Mouse (Mus musculus) CH12.LX (cell line): ENCODE measurements around the gene Rragc. TPM values are rescaled to one million over a fixed set of nuclear protein-coding genes. Genes with fewer than 3 reads are reported as not detected.

Experiments used
- DNase-seq: peaks from one replicate; pipeline ENCODE4 v3.0.0-alpha.2; 2013; ENCODE audit errors: extremely low read depth
- H3K27ac ChIP-seq: 2 replicates; pipeline ENCODE4 v1.5.1; 2012; ENCODE audit warnings: low read depth, mild to moderate bottlenecking, control low read depth, moderate library complexity; ENCODE audit not compliant: insufficient read depth
- H3K27me3 ChIP-seq: replicated peaks from 2 replicates; pipeline ENCODE3; 2012; ENCODE audit warnings: inconsistent platforms
- H3K36me3 ChIP-seq, 2 experiments: replicated peaks in 1 of 2; 2 replicates each; pipeline versions ENCODE3 to v1.6.1; 2012; ENCODE audit warnings: inconsistent platforms in 1 of 2, low read length in 1 of 2, mild to moderate bottlenecking in 1 of 2, mixed read lengths in 1 of 2, moderate library complexity in 1 of 2; ENCODE audit not compliant: control insufficient read depth in 1 of 2, insufficient read depth in 1 of 2
- H3K4me1 ChIP-seq, 2 experiments: 2 replicates each; pipeline ENCODE4 v1.6.1; 2012; ENCODE audit warnings: inconsistent platforms in 1 of 2, moderate library complexity in 1 of 2; ENCODE audit not compliant: insufficient read depth in 2 of 2, control insufficient read depth in 1 of 2
- H3K4me2 ChIP-seq: 2 replicates; pipeline ENCODE4 v1.6.1; 2012; ENCODE audit warnings: low read depth, mild to moderate bottlenecking, control low read depth; ENCODE audit not compliant: poor library complexity, insufficient read depth, severe bottlenecking
- H3K4me3 ChIP-seq, 3 experiments: fragments of 150-350 bp in 1 of 3; sonication (generic) in 1 of 3; replicated peaks in 1 of 3; 2 replicates each; pipeline versions ENCODE3 to v1.5.1; 2011 to 2012; ENCODE audit warnings: low read depth in 2 of 3, low read length in 2 of 3, mild to moderate bottlenecking in 2 of 3, moderate library complexity in 2 of 3, control low read depth in 1 of 3, improper control_type of control experiment in 1 of 3, inconsistent platforms in 1 of 3, mixed read lengths in 1 of 3; ENCODE audit not compliant: poor library complexity in 1 of 3
- H3K79me2 ChIP-seq: replicated peaks from 2 replicates; pipeline ENCODE4 v1.6.1; 2012; ENCODE audit warnings: mild to moderate bottlenecking, moderate library complexity; ENCODE audit not compliant: control insufficient read depth, poor library complexity, insufficient read depth, severe bottlenecking; ENCODE audit errors: extremely low read depth
- H3K9ac ChIP-seq: 2 replicates; pipeline ENCODE4 v1.6.1; 2012; ENCODE audit warnings: low read depth, mild to moderate bottlenecking, control low read depth, moderate library complexity; ENCODE audit not compliant: insufficient read depth
- H3K9me3 ChIP-seq: replicated peaks from 2 replicates; pipeline ENCODE3; 2012; ENCODE audit warnings: low read length, inconsistent platforms, mixed read lengths
- CHD1 ChIP-seq: IDR thresholded peaks from 2 replicates; pipeline ENCODE4 v1.6.1; 2012; ENCODE audit warnings: low read depth, low read length, improper control_type of control experiment, inconsistent platforms
- CTCF ChIP-seq, 2 experiments: IDR thresholded peaks in 1 of 2; conservative IDR thresholded peaks in 1 of 2; 2 replicates each; pipeline ENCODE4 v1.5.1; 2011 to 2012; ENCODE audit warnings: low read depth in 2 of 2, low read length in 2 of 2, improper control_type of control experiment in 1 of 2, inconsistent platforms in 1 of 2, mild to moderate bottlenecking in 1 of 2, moderate library complexity in 1 of 2
- E2F4 ChIP-seq: IDR thresholded peaks from 2 replicates; pipeline ENCODE4 v1.6.1; 2011; ENCODE audit warnings: low read depth, low read length, improper control_type of control experiment; ENCODE audit not compliant: insufficient replicate concordance
- ELF1 ChIP-seq: IDR thresholded peaks from 2 replicates; pipeline ENCODE4 v1.6.1; 2014; ENCODE audit warnings: low read depth, mild to moderate bottlenecking, inconsistent platforms, low read length, improper control_type of control experiment
- EP300 ChIP-seq: IDR thresholded peaks from 2 replicates; pipeline ENCODE4 v1.6.1; 2011; ENCODE audit warnings: low read length, improper control_type of control experiment
- ETS1 ChIP-seq: conservative IDR thresholded peaks from 2 replicates; pipeline ENCODE4 v1.6.1; 2012; ENCODE audit warnings: low read depth, mild to moderate bottlenecking, inconsistent platforms, low read length, improper control_type of control experiment, moderate library complexity
- GABPA ChIP-seq: IDR thresholded peaks from 2 replicates; pipeline ENCODE4 v1.6.1; 2012; ENCODE audit warnings: low read depth, low read length, improper control_type of control experiment, inconsistent platforms; ENCODE audit not compliant: insufficient replicate concordance
- JUN ChIP-seq: IDR thresholded peaks from 2 replicates; pipeline ENCODE4 v1.6.1; 2011; ENCODE audit warnings: low read depth, mild to moderate bottlenecking, low read length, improper control_type of control experiment, moderate library complexity; ENCODE audit not compliant: insufficient read depth
- JUND ChIP-seq: conservative IDR thresholded peaks from 2 replicates; pipeline ENCODE4 v1.6.1; 2011; ENCODE audit warnings: low read depth, low read length, improper control_type of control experiment
- MAFK ChIP-seq: IDR thresholded peaks from 2 replicates; pipeline ENCODE4 v1.6.1; 2011; ENCODE audit warnings: low read length, improper control_type of control experiment; ENCODE audit not compliant: insufficient replicate concordance
- MAX ChIP-seq: IDR thresholded peaks from 2 replicates; pipeline ENCODE4 v1.6.1; 2011; ENCODE audit warnings: low read length, improper control_type of control experiment
- MAZ ChIP-seq: IDR thresholded peaks from 2 replicates; pipeline ENCODE4 v1.6.1; 2012; ENCODE audit warnings: low read depth, mild to moderate bottlenecking, inconsistent platforms, low read length, improper control_type of control experiment, moderate library complexity
- MEF2A ChIP-seq: IDR thresholded peaks from 2 replicates; pipeline ENCODE4 v1.6.1; 2014; ENCODE audit warnings: low read depth, mild to moderate bottlenecking, inconsistent platforms, low read length, improper control_type of control experiment, borderline replicate concordance
- MXI1 ChIP-seq: IDR thresholded peaks from 2 replicates; pipeline ENCODE4 v1.6.1; 2011; ENCODE audit warnings: mild to moderate bottlenecking, low read depth, low read length, improper control_type of control experiment
- MYC ChIP-seq: IDR thresholded peaks from 2 replicates; pipeline ENCODE4 v1.6.1; 2011; ENCODE audit warnings: low read depth, mild to moderate bottlenecking, improper control_type of control experiment, low read length
- RAD21 ChIP-seq: IDR thresholded peaks from 2 replicates; pipeline ENCODE4 v1.6.1; 2011; ENCODE audit warnings: low read depth, mild to moderate bottlenecking, low read length, improper control_type of control experiment, moderate library complexity
- RCOR1 ChIP-seq: conservative IDR thresholded peaks from 2 replicates; pipeline ENCODE4 v1.6.1; 2012; ENCODE audit warnings: low read depth, mild to moderate bottlenecking, inconsistent platforms, low read length, improper control_type of control experiment
- SMC3 ChIP-seq: IDR thresholded peaks from 2 replicates; pipeline ENCODE4 v1.6.1; 2011; ENCODE audit warnings: low read depth, low read length, improper control_type of control experiment
- TCF12 ChIP-seq: IDR thresholded peaks from 2 replicates; pipeline ENCODE4 v1.6.1; 2014; ENCODE audit warnings: low read depth, mild to moderate bottlenecking, inconsistent platforms, low read length, improper control_type of control experiment
- UBTF ChIP-seq: IDR thresholded peaks from 2 replicates; pipeline ENCODE4 v1.6.1; 2012; ENCODE audit warnings: low read depth, mild to moderate bottlenecking, inconsistent platforms, low read length, improper control_type of control experiment, moderate library complexity
- USF1 ChIP-seq: IDR thresholded peaks from 2 replicates; pipeline ENCODE4 v1.6.1; 2014; ENCODE audit warnings: low read depth, mild to moderate bottlenecking, inconsistent platforms, low read length, improper control_type of control experiment
- USF2 ChIP-seq: conservative IDR thresholded peaks from 2 replicates; pipeline ENCODE4 v1.6.1; 2011; ENCODE audit warnings: low read depth, low read length, improper control_type of control experiment
- ZC3H11A ChIP-seq: IDR thresholded peaks from 2 replicates; pipeline ENCODE4 v1.6.1; 2012; ENCODE audit warnings: low read depth, mild to moderate bottlenecking, inconsistent platforms, low read length, improper control_type of control experiment
- ZKSCAN1 ChIP-seq: IDR thresholded peaks from 2 replicates; pipeline ENCODE4 v1.6.1; 2012; ENCODE audit warnings: low read depth, inconsistent platforms, low read length, improper control_type of control experiment, borderline replicate concordance
- ZMIZ1 ChIP-seq: IDR thresholded peaks from 2 replicates; pipeline ENCODE4 v1.6.1; 2012; ENCODE audit warnings: low read depth, mild to moderate bottlenecking, inconsistent platforms, low read length, improper control_type of control experiment
- dilution Hi-C: fragments of 300-500 bp; cut with MboI; formaldehyde crosslinking; loops from 2 replicates; pipeline ENCODE4 v1.14.3; 2020; ENCODE audit warnings: low sequenced_read_pairs; ENCODE audit not compliant: extremely low pct_unique_long_range_greater_than_20kb, extremely low pct_ligation_motif_present
- in situ Hi-C: fragments of 300-500 bp; cut with MboI; formaldehyde crosslinking; loops from 3 replicates; pipeline ENCODE4 v1.14.3; 2019; ENCODE audit warnings: low sequenced_read_pairs, low pct_ligation_motif_present, low pct_unique_long_range_greater_than_20kb, mixed read lengths
- polyA plus RNA-seq: library from polyadenylated mRNA; unstranded; fragments of >175 nt; gene quantifications from 2 replicates; pipeline ENCODE4 v1.2.1, GENCODE M21; 2012; ENCODE audit warnings: low read depth; ENCODE audit not compliant: insufficient read length
- total RNA-seq, 2 experiments: library from RNA; depleted of rRNA; stranded (reverse); fragments of 300-350 nt in 1 of 2; fragments of >200 nt in 1 of 2; gene quantifications; 2 replicates each; pipeline ENCODE4 v1.2.3; 2012 to 2014

Rragc gene
- total and polyA plus RNA-seq, 3 experiments, result 24.0 to 67.6 (median 49.1) TPM

DNA sequence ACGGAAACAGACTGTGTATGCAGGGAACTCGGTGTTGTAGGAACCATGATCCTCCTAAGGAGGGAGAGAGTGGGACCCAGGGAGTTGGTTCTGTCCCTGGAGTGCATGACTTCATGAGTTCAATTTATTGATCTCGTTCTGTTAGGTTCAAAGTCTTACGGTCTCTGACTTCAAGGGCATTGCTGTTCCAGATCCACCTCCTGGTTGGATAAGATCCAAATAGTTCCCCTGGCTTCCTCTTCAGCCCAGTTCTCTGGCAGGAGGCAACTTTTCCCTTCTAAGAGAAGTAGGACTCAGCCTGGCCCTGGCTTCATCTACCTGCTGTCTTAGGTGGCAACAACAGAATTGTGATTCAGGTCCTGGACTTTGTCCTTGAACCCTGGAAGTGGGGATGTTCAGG, 40.6 kb downstream of the Rragc start:
- no peak overlapping the region for H3K9ac ChIP-seq
- H3K36me3 ChIP-seq, result no peaks in the 10 kb centered on the region
- dilution Hi-C loops, result no loop called here
- no peak for TF ChIP-seq RAD21
- no peak for TF ChIP-seq MAZ
- TF ChIP-seq CHD1, result no peak
- TF ChIP-seq ZC3H11A, result no peak
- TF ChIP-seq MEF2A, result no peak
- no peak for TF ChIP-seq ELF1
- TF ChIP-seq USF1, result no peak
- no peak for TF ChIP-seq TCF12
- TF ChIP-seq MAX, result no peak
- no peak for TF ChIP-seq E2F4
- no peak for TF ChIP-seq RCOR1
- no peak for TF ChIP-seq UBTF
- no peak for TF ChIP-seq MAFK
- TF ChIP-seq JUND, result no peak
- no peak for TF ChIP-seq USF2
- TF ChIP-seq EP300, result no peak
- TF ChIP-seq, all 38 proteins: peak for 0
- H3K4me1 ChIP-seq, result no peaks in the 10 kb centered on the region
- no peak overlapping the region for H3K4me3 ChIP-seq
- peaks cover 88% of the 10 kb centered on the region for H3K27me3 ChIP-seq
- no peak overlapping the region for H3K4me2 ChIP-seq
- in situ Hi-C loops, result loop anchor here (10.0 to 25.0 kb wide), 2 partner anchors 77 to 179 kb away; no protein-coding TSS in a partner anchor
- H3K79me2 ChIP-seq, result no peaks in the 10 kb centered on the region
- DNase-seq, result no peak
- no peak overlapping the region for H3K27ac ChIP-seq
- no peaks in the 10 kb centered on the region for H3K9me3 ChIP-seq

GRCm38 (mm10) chr4:123960955-123961354, 43.7 kb downstream of the Rragc start:
- dilution Hi-C loops (no loop called here), in situ Hi-C loops (loop anchor here (25.0 kb wide), 1 partner anchor 176 kb away; no protein-coding TSS in a partner anchor)
- H3K27me3 ChIP-seq, result peaks cover 93% of the 10 kb centered on the region
- TF ChIP-seq MAFK (no peak), JUN (no peak), GABPA (no peak), CTCF (conservative IDR thresholded peaks at IDR 0.05 in 1 of 2, IDR thresholded peaks at IDR 0.05 in 1 of 2; ENCODE audit: low read depth in 2 of 2, low read length in 2 of 2) (no peak), MXI1 (no peak), E2F4 (no peak), ZMIZ1 (no peak), MYC (no peak), ETS1 (no peak), SMC3 (no peak), JUND (no peak), ZKSCAN1 (no peak), USF1 (no peak), MAX (no peak), UBTF (no peak), USF2 (no peak)
- H3K9me3 ChIP-seq, result no peaks in the 10 kb centered on the region
- DNase-seq, result no peak
- no peak overlapping the region for H3K4me3 ChIP-seq
- no peaks in the 10 kb centered on the region for H3K4me1 ChIP-seq
- no peaks in the 10 kb centered on the region for H3K79me2 ChIP-seq
- H3K4me2 ChIP-seq, result no peak overlapping the region
- H3K36me3 ChIP-seq, result no peaks in the 10 kb centered on the region
- no peak overlapping the region for H3K9ac ChIP-seq
- H3K27ac ChIP-seq, result no peak overlapping the region
